Mouse (Mus musculus) gastrocnemius, postnatal 14 days (tissue): Measurements from ENCODE around the gene Mtmr4. TPM values are rescaled to one million over a fixed set of nuclear protein-coding genes. Genes with fewer than 3 reads are reported as not detected.
A peak's percentile ranks its signal among the peaks of the same experiment; 100 is the strongest.

Experiments
- DNase-seq: peaks from one replicate; pipeline ENCODE4 v3.0.0; 2021; ENCODE audit warnings: mixed read lengths
- intact Hi-C: fragments of 180-260 bp; cut with DNase I; formaldehyde crosslinking; loops from one replicate; pipeline ENCODE4 v1.15.1; 2025; ENCODE audit warnings: low total_unique reads
- long read RNA-seq, 2 experiments: library from polyadenylated mRNA; stranded (forward); transcript quantifications; one replicate each; pipeline ENCODE4 v2.0.0; 2021
- total RNA-seq, 2 experiments: library from RNA; stranded (reverse); gene quantifications; 2 replicates each; pipeline ENCODE4 v1.2.3; 2021

Mtmr4 gene
- 10 to 100 TPM in 1 of 2 experiments, 1 to 10 TPM in 1; 9.5 to 12.4 TPM for total RNA-seq
- long read RNA-seq, experiment 1, full-length matches to known transcripts = 1 of 5 reads
- long read RNA-seq, experiment 1, partial matches to known transcripts = 2 of 5 reads
- long read RNA-seq, experiment 1, other reads (novel, unspliced or antisense) = 2 of 5 reads
- long read RNA-seq, experiment 2, full-length matches to known transcripts = 2 of 3 reads
- long read RNA-seq, experiment 2, partial matches to known transcripts = 0 of 3 reads
- long read RNA-seq, experiment 2, other reads (novel, unspliced or antisense) = 1 of 3 reads

- intact Hi-C loops = no loop called here
- DNase-seq = peak; percentile 100
Observed at GRCm38 (mm10) chr11:87591526-87592353, at the start of gene Mtmr4. TSS of gene Mtmr4 (plus strand) at chr11:87592162.

GRCm38 (mm10) chr11:87542285-87542684 is 49.7 kb upstream of the Mtmr4 start:
- intact Hi-C loops = no loop called here
- no peak for DNase-seq

GRCm38 (mm10) chr11:87542906-87543305 is 49.1 kb upstream of the Mtmr4 start:
- intact Hi-C loops = no loop called here
- DNase-seq = no peak

- intact Hi-C loops = no loop called here
- DNase-seq = no peak
Observed at GRCm38 (mm10) chr11:87553342-87553741, 38.6 kb upstream of the Mtmr4 start.

GRCm38 (mm10) chr11:87554386-87554785 is 37.6 kb upstream of the Mtmr4 start:
- intact Hi-C loops = no loop called here
- DNase-seq = no peak

- DNase-seq = no peak
- intact Hi-C loops = no loop called here
Observed at GRCm38 (mm10) chr11:87555106-87555703, 36.8 kb upstream of the Mtmr4 start.

- DNase-seq = no peak
- intact Hi-C loops = no loop called here
Observed at GRCm38 (mm10) chr11:87561208-87561607, 30.8 kb upstream of the Mtmr4 start.

- no peak for DNase-seq
- intact Hi-C loops = no loop called here
Observed at GRCm38 (mm10) chr11:87566501-87566900, 25.5 kb upstream of the Mtmr4 start, which contains the start of gene Gm11492. TSS of gene Gm11492 (plus strand) at chr11:87566653.

- intact Hi-C loops = no loop called here
- DNase-seq = no peak
Observed at GRCm38 (mm10) chr11:87568255-87568953, 23.6 kb upstream of the Mtmr4 start, which contains the start of gene Sept4. TSS of gene Sept4 (plus strand) at chr11:87568903.

GRCm38 (mm10) chr11:87570743-87571142 is 21.2 kb upstream of the Mtmr4 start:
- intact Hi-C loops = no loop called here
- no peak for DNase-seq

- no peak for DNase-seq
- intact Hi-C loops = no loop called here
Observed at GRCm38 (mm10) chr11:87571361-87571950, 20.5 kb upstream of the Mtmr4 start.

- intact Hi-C loops = no loop called here
- peak; percentile 32 for DNase-seq
Observed at GRCm38 (mm10) chr11:87573751-87574150, 18.2 kb upstream of the Mtmr4 start.

GRCm38 (mm10) chr11:87574520-87575180 is 17.3 kb upstream of the Mtmr4 start:
- intact Hi-C loops = no loop called here
- no peak for DNase-seq

GRCm38 (mm10) chr11:87577601-87578248 is 14.2 kb upstream of the Mtmr4 start:
- intact Hi-C loops = no loop called here
- DNase-seq = no peak

- intact Hi-C loops = no loop called here
- DNase-seq = peak; percentile 77
Observed at GRCm38 (mm10) chr11:87578249-87578962, 13.6 kb upstream of the Mtmr4 start.

GRCm38 (mm10) chr11:87578963-87579601 is 12.9 kb upstream of the Mtmr4 start:
- no peak for DNase-seq
- intact Hi-C loops = no loop called here

- DNase-seq = no peak
- intact Hi-C loops = no loop called here
Observed at GRCm38 (mm10) chr11:87579713-87580112, 12.2 kb upstream of the Mtmr4 start.
